Mouse (Mus musculus): ENCODE data around the gene Ak8.

DNA sequence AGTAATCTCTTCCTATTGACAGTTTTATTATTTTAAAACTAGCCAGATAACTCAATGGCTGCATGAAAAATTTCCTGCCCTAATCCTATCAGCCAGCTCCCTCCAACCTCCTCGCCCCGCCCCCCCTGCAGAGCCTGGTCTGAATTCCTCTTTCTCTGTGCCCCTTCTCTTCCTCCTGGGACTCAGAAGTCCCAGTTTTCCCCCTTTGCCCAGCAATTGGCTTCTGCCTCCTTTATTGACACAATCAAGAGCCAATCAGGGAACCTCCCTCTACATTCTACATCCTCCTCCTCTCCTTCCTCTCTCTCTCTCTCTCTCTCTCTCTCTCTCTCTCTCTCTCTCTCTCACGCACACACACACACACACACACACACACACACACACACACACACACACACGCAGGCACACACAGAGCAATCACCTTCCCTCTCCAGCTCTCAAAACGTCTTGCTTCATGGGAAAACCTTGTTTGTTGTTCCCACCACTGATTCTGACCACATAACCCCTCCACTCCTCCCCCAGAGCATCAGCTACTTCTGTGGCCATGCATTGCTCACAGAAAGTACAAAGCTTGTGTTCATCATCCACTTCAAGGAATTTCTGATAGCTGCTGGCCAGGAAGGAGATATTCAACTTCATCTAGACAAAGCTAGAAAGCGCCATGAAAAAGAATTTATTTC lies 93.1 kb downstream of the Ak8 start:
- TF ChIP-seq CTCF (IDR thresholded peaks at IDR 0.05; ENCODE audit: control insufficient read depth, insufficient read depth, low read length) (no peak), POLR2A (IDR thresholded peaks at IDR 0.05; ENCODE audit: borderline replicate concordance, control insufficient read depth, low read depth, low read length) (no peak)

Data from bone marrow, adult 2 months (tissue).